Mouse (Mus musculus) hindbrain, embryonic 15.5 days (tissue): ENCODE data around the gene Gm4881. TPM values are rescaled to one million over a fixed set of nuclear protein-coding genes. Genes with fewer than 3 reads are reported as not detected.

ENCODE experiments used
- ATAC-seq: fragments of 200-750 bp; cut with Nextera tagmentation; 2 replicates; pipeline ENCODE4 v1.8.0; 2017; ENCODE audit warnings: low read depth, moderate number of reproducible peaks, moderate TSS enrichment; ENCODE audit not compliant: low FRiP score
- H3K27ac ChIP-seq: fragments of 300-500 bp; sonication (generic); replicated peaks from 2 replicates; pipeline ENCODE4 v1.5.1; 2015; ENCODE audit warnings: mild to moderate bottlenecking, inconsistent platforms
- H3K27me3 ChIP-seq: fragments of 300-500 bp; sonication (generic); 2 replicates; pipeline ENCODE4 v1.6.1; 2015; ENCODE audit warnings: control low read depth, inconsistent platforms
- H3K36me3 ChIP-seq: fragments of 300-500 bp; sonication (generic); 2 replicates; pipeline ENCODE4 v1.6.1; 2015; ENCODE audit warnings: control low read depth, inconsistent platforms
- H3K4me1 ChIP-seq: fragments of 300-500 bp; sonication (generic); replicated peaks from 2 replicates; pipeline ENCODE4 v1.6.1; 2015; ENCODE audit warnings: control low read depth, inconsistent platforms
- H3K4me2 ChIP-seq: fragments of 300-500 bp; sonication (generic); 2 replicates; pipeline ENCODE4 v1.6.1; 2015; ENCODE audit warnings: moderate library complexity, mild to moderate bottlenecking, inconsistent platforms
- H3K4me3 ChIP-seq: fragments of 300-500 bp; sonication (generic); 2 replicates; pipeline ENCODE4 v1.5.1; 2015; ENCODE audit warnings: mild to moderate bottlenecking, inconsistent platforms
- H3K9ac ChIP-seq: fragments of 300-500 bp; sonication (generic); 2 replicates; pipeline ENCODE4 v1.6.1; 2015; ENCODE audit warnings: inconsistent platforms
- H3K9me3 ChIP-seq: fragments of 300-500 bp; sonication (generic); 2 replicates; pipeline ENCODE4 v1.6.1; 2016; ENCODE audit warnings: control low read depth, inconsistent platforms
- WGBS: fragments of 180-500 bp; shearing (Covaris S2); methylation state at CpG from one replicate; pipeline ENCODE4 v1.1.7; 2015; 5-methylcytosine and 5-hydroxymethylcytosine counted together
- polyA plus RNA-seq: library from polyadenylated mRNA; unstranded; fragments of >200 nt; fragmentation: Nextera tagmentation; extraction: Ambion mirVana; gene quantifications from 2 replicates; pipeline ENCODE4 v1.2.1, GENCODE M21; 2015

Gm4881 gene
- 5.2 and 5.4 TPM in 2 replicates for polyA plus RNA-seq

DNA sequence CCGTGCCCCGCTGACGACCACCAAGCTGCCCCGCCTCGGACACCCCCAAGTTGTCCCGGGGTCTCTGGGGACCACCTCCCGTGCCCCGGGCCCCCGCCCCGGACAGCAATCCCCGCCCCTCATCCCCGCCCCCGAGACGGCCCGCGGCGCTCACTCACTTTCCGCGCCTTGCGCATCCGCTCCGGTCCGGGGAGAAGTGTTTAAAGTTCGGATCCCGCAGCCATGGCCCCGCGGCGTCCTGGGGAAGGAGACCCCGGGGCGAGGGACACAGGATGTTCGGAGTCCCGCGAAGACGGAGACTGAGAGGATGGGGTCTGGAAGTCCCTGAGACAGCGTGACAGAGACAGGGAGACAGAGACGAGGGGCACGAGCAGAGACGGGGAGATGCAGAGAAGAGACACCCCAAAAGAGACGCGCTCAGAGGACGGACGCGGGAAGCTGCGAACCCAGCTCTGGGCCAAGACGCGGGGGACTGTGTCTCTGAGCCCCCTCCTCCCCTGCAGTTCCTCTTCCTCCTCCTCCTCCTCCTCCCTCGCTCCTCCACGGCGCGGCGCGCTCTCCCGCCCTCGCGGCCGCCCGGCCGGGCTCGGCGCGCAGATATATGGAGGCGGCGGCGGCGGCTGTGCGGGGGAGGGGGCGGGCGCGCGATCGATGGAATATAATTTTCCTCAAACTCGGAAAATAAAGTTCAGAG lies at the start of gene Gm4881:
TSS of gene Gm4881 (minus strand) at position 238 of the 694 bp plus-strand sequence.
- H3K9ac ChIP-seq, result 0 out of 2 replicates have a peak within 1 kb of the TSS, but pooled peaks have one; percentile 28

DNA sequence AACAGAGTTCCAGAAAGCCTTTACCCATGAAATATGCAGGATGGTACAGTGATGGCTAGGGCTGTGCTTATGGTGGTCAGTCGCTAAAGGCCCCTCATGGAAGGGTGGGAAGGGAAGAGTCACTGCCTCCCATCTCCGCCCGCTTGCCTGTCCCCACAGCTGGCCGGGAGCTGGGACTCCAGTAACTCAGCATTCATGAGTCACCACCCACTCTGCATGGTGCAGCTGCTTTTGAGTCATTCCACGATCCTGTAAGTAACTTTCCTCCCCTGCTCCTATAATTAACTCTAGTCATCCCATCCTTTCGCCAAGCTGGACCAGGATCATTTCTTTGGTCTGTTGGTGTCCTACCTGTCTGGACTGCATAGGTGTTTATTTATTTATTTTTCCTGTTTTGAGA lies 48.8 kb upstream of the Gm4881 start:
- Histone ChIP-seq H3K4me1 (no peaks in the 10 kb centered on the region), H3K27me3 (no peaks in the 10 kb centered on the region), H3K36me3 (peaks cover 90% of the 10 kb centered on the region), H3K4me3 (no peak overlapping the region), H3K27ac (no peak overlapping the region), H3K4me2 (no peak overlapping the region), H3K9me3 (no peaks in the 10 kb centered on the region), H3K9ac (no peak overlapping the region)
- WGBS, result 79% methylated on average over 6 of the region's 6 CpGs
- no peak for ATAC-seq

More for the DNA sequence above, at the start of gene Gm4881:
- peaks cover 83% of the 10 kb centered on the region for H3K27me3 ChIP-seq
- no peaks in the 10 kb centered on the region for H3K36me3 ChIP-seq
- under 1% methylated on average over 56 of the region's 72 CpGs for WGBS
- no peaks in the 10 kb centered on the region for H3K9me3 ChIP-seq
- peak within 1 kb of the TSS; percentile 69 for H3K4me2 ChIP-seq
- no peak within 1 kb of the TSS for H3K27ac ChIP-seq
- ATAC-seq, result no peak
- H3K4me3 ChIP-seq, result peak within 1 kb of the TSS; percentile 39
- peaks cover 28% of the 10 kb centered on the region for H3K4me1 ChIP-seq

DNA sequence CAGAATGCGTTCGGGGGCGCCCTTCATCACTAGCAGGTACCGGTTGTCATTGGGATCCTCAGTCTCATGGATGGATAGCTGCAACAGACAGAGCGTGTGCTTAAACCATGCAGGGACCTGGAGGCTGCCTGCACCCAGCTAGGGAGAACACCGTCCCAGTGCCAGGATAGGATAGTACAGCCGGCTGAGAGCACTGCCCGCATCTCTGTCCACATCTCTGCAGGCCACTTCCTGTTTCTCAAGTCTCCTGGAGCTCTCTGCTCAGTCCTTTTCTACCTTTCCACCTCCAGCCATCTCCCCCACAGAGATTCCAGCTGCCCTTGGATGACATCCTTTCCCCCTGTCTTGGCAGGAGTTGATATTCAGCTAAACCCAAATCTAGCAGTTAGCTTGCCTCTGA lies 46.2 kb upstream of the Gm4881 start:
- Histone ChIP-seq H3K36me3 (peaks cover 93% of the 10 kb centered on the region), H3K9ac (no peak overlapping the region), H3K27me3 (no peaks in the 10 kb centered on the region), H3K4me3 (no peak overlapping the region), H3K9me3 (no peaks in the 10 kb centered on the region), H3K4me2 (no peak overlapping the region), H3K27ac (no peak overlapping the region), H3K4me1 (no peaks in the 10 kb centered on the region)
- ATAC-seq, result no peak
- WGBS, result 83% methylated on average over 8 of the region's 8 CpGs

DNA sequence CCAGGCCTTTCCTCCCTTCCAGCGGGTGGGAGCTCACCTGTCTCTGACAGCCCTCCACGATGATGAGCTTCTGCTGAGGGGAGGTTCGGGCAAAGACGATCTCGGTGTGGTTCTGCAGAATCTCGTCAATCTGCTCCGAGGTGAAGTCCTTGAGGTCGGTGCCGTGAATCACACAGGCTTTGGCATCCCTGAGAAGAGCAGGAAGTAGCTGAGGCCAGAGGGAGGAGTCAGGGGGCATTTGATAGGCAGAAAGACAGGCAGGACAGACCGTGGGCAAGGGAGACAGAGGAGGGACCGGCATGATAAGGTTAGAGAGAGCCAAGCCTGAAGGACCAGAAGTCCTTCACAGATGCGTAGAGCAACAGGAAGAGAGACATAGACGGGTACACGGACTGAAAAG lies 43.6 kb upstream of the Gm4881 start:
- Histone ChIP-seq H3K36me3 (peaks cover 92% of the 10 kb centered on the region), H3K27ac (no peak overlapping the region), H3K4me1 (no peaks in the 10 kb centered on the region), H3K27me3 (no peaks in the 10 kb centered on the region), H3K4me3 (no peak overlapping the region), H3K9me3 (no peaks in the 10 kb centered on the region), H3K9ac (no peak overlapping the region), H3K4me2 (no peak overlapping the region)
- 90% methylated on average over 14 of the region's 14 CpGs for WGBS
- 0 out of 2 replicates have a peak, but pooled peaks have one; percentile 8 for ATAC-seq

DNA sequence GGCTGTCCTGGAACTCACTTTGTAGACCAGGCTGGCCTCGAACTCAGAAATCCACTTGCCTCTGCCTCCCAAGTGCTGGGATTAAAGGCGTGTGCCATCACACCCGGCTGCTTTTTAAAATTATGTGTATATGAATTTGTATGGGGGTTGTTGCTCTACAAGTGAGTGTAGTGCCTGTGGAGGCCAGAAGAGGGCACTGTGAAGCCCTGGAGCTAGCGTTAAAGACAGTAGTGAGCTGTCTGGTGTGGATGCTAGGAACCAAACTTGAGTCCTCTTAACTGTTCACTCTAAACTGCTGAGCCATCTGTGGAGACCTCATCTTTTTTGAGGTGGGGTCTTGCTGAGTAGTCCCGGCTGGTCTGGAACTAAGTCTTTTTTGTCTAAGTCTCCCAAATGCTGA lies 41.5 kb upstream of the Gm4881 start:
- Histone ChIP-seq H3K27me3 (no peaks in the 10 kb centered on the region), H3K36me3 (peaks cover 97% of the 10 kb centered on the region), H3K9me3 (no peaks in the 10 kb centered on the region), H3K4me1 (no peaks in the 10 kb centered on the region), H3K4me2 (no peak overlapping the region), H3K27ac (no peak overlapping the region), H3K4me3 (no peak overlapping the region), H3K9ac (no peak overlapping the region)
- no peak for ATAC-seq
- 72% methylated on average over 5 of the region's 5 CpGs for WGBS

DNA sequence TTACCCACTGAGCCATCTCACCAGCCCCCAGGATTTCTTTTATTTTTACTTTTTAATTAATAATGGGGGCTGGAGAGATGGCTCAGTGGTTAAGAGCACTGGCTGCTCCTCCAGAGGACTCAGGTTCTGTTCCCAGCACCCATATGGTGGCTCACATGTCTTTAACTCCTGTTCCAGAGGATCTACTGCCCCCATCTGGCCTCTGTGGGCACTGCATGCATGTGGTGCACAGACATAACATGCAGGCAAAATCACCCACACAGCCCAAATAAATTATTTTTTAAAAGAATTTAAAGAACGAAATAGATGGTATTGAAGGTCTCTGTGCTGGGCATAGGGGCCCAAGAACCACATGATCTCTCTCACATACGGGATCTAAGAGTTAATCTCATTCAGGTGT lies 40.0 kb upstream of the Gm4881 start:
- 94% methylated on average over 2 of the region's 2 CpGs for WGBS
- no peak overlapping the region for H3K4me3 ChIP-seq

DNA sequence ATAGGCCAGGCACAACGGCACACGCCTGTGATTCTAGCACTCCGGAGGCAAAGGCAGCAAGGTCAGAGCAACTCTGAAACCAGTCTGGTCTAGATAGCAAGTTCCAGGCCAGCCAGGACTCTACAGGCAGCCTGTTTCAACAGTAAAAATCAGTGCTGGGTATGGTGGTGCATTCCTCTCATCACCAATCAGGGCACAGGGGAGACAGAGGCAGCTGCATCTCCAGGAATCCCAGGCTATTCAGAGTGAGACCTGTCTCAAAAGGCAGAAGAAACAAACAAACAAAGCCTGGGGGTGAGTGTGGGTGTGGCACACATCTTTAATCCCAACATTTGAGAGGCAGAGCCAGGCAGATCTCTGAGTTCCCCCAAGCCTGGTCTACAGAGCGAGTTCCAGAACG lies 39.1 kb upstream of the Gm4881 start:
- no peak overlapping the region for H3K9ac ChIP-seq
- no peak overlapping the region for H3K4me2 ChIP-seq
- H3K36me3 ChIP-seq, result peaks cover 98% of the 10 kb centered on the region
- no peak for ATAC-seq
- 86% methylated on average over 5 of the region's 5 CpGs for WGBS
- H3K9me3 ChIP-seq, result no peaks in the 10 kb centered on the region
- no peaks in the 10 kb centered on the region for H3K4me1 ChIP-seq
- H3K27me3 ChIP-seq, result no peaks in the 10 kb centered on the region
- no peak overlapping the region for H3K4me3 ChIP-seq
- no peak overlapping the region for H3K27ac ChIP-seq

More for the DNA sequence above, 40.0 kb upstream of the Gm4881 start:
- Histone ChIP-seq H3K27ac (no peak overlapping the region), H3K9me3 (no peaks in the 10 kb centered on the region), H3K36me3 (peaks cover 97% of the 10 kb centered on the region), H3K9ac (no peak overlapping the region), H3K4me2 (no peak overlapping the region), H3K27me3 (no peaks in the 10 kb centered on the region), H3K4me1 (no peaks in the 10 kb centered on the region)
- ATAC-seq, result no peak

DNA sequence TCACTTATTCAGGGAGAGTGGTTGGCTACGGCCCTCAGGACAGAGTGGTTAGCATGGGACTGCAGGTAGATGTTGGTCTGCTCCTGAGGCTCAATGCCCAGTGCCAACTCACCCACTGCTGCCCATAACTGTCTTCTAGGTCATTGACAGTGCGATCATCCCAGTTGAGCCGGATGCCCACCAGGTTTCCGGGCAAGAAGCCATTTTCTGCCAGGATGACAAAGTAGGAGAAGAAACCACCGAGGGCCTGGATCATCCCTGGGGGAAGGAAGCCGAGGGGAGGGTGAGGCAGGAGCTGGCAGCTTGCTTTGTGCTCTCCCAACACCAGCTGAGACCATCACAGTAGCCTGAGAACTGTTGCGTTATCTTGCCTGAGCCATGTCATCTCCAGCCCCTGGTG lies 36.1 kb upstream of the Gm4881 start:
- WGBS, result 71% methylated on average over 7 of the region's 7 CpGs
- Histone ChIP-seq H3K4me3 (no peak overlapping the region), H3K9ac (no peak overlapping the region), H3K36me3 (peaks cover 81% of the 10 kb centered on the region), H3K9me3 (no peaks in the 10 kb centered on the region), H3K27me3 (no peaks in the 10 kb centered on the region), H3K27ac (no peak overlapping the region), H3K4me1 (no peaks in the 10 kb centered on the region), H3K4me2 (no peak overlapping the region)
- no peak for ATAC-seq

DNA sequence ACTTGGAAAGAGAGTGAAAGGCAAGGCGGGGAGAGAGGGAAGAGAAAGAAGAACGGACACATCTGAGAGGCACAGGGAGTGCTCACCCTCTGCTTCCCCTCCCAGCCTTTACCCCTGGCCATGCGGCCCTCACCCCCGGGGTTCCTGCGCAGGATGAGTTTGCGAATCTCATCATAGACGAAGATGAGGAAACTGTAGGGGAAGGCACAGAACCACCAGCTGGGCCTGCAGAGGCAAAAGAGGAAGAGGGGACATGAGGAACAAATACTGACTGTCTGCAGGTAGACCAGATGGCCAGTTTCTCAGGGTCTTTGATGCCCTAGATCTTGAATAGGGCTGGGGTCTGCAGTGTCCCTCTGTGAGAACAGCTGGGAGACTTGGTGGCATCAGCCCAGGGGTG lies 34.5 kb upstream of the Gm4881 start:
- no peak overlapping the region for H3K27ac ChIP-seq
- no peak overlapping the region for H3K9ac ChIP-seq
- no peak for ATAC-seq
- peaks cover 67% of the 10 kb centered on the region for H3K36me3 ChIP-seq
- no peaks in the 10 kb centered on the region for H3K9me3 ChIP-seq
- H3K4me2 ChIP-seq, result no peak overlapping the region
- 88% methylated on average over 7 of the region's 7 CpGs for WGBS
- H3K4me3 ChIP-seq, result no peak overlapping the region
- no peaks in the 10 kb centered on the region for H3K4me1 ChIP-seq
- H3K27me3 ChIP-seq, result no peaks in the 10 kb centered on the region

DNA sequence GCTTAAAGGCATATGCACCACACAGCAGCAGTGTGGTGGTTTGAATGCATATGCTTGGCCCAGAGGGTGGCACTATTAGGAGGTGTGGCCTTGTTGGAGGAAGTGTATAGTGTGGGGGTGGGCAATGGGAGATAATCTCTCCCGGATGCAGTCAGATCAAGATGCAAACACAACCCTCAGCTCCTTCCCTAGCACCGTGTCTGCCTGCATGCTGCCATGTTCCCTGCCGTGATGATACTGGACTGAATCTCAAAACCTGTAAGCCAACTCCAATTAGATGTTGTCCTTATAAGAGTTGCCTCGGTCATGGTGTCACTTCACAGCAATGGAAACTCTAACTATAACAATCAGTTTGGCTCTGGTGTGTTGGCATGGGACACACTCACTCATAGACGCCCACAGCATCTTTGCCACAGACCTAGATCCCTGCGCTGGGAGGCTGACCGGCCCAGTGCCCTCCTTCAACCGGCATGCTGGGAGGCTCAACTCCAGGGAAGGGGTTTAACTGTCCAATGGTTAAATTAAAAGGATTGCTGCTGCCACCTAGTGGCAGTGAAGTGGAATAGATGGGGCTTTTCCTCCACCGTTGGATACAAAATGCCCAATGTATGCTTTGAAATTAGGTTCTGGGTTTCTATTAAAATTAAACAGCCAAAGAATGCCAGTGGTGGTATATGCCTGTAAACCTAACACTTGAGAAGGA lies 30.8 kb upstream of the Gm4881 start:
- Histone ChIP-seq H3K4me3 (no peak overlapping the region), H3K27me3 (no peaks in the 10 kb centered on the region), H3K9ac (no peak overlapping the region), H3K4me2 (no peak overlapping the region), H3K27ac (no peak overlapping the region), H3K36me3 (peaks cover 29% of the 10 kb centered on the region), H3K9me3 (no peaks in the 10 kb centered on the region), H3K4me1 (peaks cover 12% of the 10 kb centered on the region)
- no peak for ATAC-seq
- 32% methylated on average over 9 of the region's 9 CpGs for WGBS

DNA sequence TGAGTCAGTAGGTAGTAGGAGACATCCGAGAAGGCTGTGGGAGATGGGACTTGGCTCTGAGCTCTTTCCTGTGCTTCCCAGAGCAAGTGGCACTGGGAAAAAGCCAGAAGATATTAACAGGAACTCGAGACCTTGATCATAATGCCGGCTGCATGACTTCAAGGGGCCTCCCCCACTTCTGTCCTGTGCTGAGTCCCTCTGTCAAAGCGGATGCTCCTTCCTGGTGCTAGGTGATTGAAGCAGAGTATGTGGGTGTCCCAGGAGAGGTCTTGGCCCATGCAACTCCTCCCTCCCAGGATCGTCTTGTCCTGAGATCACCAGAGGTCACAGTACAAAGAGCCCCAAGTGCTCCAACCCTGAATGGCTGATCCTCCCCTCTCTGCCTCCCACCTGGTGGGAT lies 29.6 kb upstream of the Gm4881 start:
- peaks cover 18% of the 10 kb centered on the region for H3K36me3 ChIP-seq
- H3K4me3 ChIP-seq, result no peak overlapping the region
- no peak for ATAC-seq
- peaks cover 12% of the 10 kb centered on the region for H3K4me1 ChIP-seq
- H3K9me3 ChIP-seq, result no peaks in the 10 kb centered on the region
- no peak overlapping the region for H3K9ac ChIP-seq
- 81% methylated on average over 5 of the region's 5 CpGs for WGBS
- no peak overlapping the region for H3K27ac ChIP-seq
- H3K4me2 ChIP-seq, result no peak overlapping the region
- H3K27me3 ChIP-seq, result no peaks in the 10 kb centered on the region

DNA sequence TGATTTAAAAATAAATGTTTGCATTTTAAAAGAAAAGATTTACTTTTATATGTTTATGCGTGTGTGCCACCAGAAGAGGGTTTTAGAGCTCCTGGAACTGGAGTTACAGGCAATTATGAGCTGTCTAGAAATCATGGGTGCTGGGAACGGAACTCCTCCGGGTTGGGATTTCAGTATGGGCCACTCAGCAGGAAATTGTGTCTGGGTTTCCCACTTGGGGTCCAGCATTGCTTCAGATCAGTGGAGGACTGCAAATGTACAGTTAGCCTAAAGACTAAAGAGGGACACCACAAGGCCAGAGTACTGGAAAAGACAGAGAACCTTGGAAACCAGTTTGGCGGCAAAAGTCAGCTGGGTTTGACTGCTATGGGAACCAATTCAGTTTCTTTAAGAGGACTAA lies 28.9 kb upstream of the Gm4881 start:
- no peak for ATAC-seq
- Histone ChIP-seq H3K4me2 (no peak overlapping the region), H3K9ac (no peak overlapping the region), H3K36me3 (peaks cover 11% of the 10 kb centered on the region), H3K4me3 (no peak overlapping the region), H3K27ac (no peak overlapping the region), H3K4me1 (peaks cover 12% of the 10 kb centered on the region), H3K9me3 (no peaks in the 10 kb centered on the region), H3K27me3 (no peaks in the 10 kb centered on the region)
- WGBS, result 84% methylated on average over 4 of the region's 4 CpGs
